Mouse (Mus musculus): ENCODE results near the gene 2010111I01Rik. TPM values are rescaled to one million over a fixed set of nuclear protein-coding genes. Genes with fewer than 3 reads are reported as not detected.

The 2010111I01Rik gene
- polyA plus RNA-seq, 1 experiment = 84.5 TPM

DNA sequence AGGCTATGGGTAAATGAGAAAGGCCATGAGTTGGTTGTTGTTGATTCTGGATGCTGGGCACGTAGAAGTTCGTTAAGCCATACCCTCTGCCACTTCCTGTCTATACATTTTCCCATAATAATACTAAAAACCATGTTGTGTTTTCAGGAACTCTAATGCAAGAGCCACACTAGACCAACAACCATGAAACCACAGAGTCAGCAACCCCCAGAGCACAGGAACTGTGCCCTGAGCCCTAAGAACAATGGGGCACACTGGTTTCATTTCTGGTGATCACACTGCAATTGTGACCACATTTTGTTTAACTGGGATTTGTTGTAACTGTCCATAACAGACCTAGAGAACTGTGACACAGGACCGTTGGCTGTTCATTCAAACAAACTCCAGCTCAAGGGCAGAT lies 12.1 kb upstream of the 2010111I01Rik start:
- Histone ChIP-seq H3K27me3 (replicated peaks; ENCODE audit: control insufficient read depth, insufficient read depth, low read length) (no peaks in the 10 kb centered on the region), H3K4me3 (ENCODE audit: insufficient read depth, low read depth, low read length) (no peak overlapping the region), H3K27ac (ENCODE audit: insufficient read depth, low read depth, low read length) (no peak overlapping the region), H3K36me3 (ENCODE audit: control insufficient read depth, insufficient read depth, low read length) (no peaks in the 10 kb centered on the region), H3K4me1 (ENCODE audit: control insufficient read depth, insufficient read depth, low read length) (no peaks in the 10 kb centered on the region)
- DNase-seq = no peak
- no peak for TF ChIP-seq CTCF (conservative IDR thresholded peaks at IDR 0.05; ENCODE audit: insufficient read depth, insufficient read length, low read depth, low read length)
- TF ChIP-seq POLR2A (IDR thresholded peaks at IDR 0.05; ENCODE audit: low read depth, low read length) = no peak
- WGBS = 87% methylated on average over 3 of the region's 3 CpGs

DNA sequence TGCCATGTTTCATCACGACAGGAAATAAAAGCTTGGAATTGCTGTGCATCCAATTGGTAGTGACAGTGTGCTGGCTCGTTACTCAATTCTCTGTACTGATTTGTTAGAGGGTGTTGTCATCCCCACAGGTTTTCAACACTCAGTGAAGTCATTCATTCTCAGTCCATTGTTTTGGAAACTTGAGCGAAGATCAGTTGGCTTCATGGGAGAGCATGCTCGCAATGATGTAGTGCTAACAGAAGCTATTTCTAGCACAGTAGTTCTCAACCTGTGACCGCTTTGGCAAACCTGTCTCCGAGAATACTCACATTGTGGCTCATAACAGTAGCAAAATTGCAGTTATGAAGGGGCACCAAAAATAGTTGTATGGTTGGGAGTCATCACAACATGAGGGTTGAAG lies 8.7 kb upstream of the 2010111I01Rik start:
- Histone ChIP-seq H3K27ac (ENCODE audit: insufficient read depth, low read depth, low read length) (no peak overlapping the region), H3K4me1 (ENCODE audit: control insufficient read depth, insufficient read depth, low read length) (no peaks in the 10 kb centered on the region)
- no peak for TF ChIP-seq POLR2A (IDR thresholded peaks at IDR 0.05; ENCODE audit: low read depth, low read length)
- TF ChIP-seq CTCF (conservative IDR thresholded peaks at IDR 0.05; ENCODE audit: insufficient read depth, insufficient read length, low read depth, low read length) = no peak

GRCm38 (mm10) chr13:62956776-62957175 lies 7.9 kb upstream of the 2010111I01Rik start:
- no peaks in the 10 kb centered on the region for H3K36me3 ChIP-seq (ENCODE audit: control insufficient read depth, insufficient read depth, low read length)
- TF ChIP-seq POLR2A (IDR thresholded peaks at IDR 0.05; ENCODE audit: low read depth, low read length) (no peak), CTCF (conservative IDR thresholded peaks at IDR 0.05; ENCODE audit: insufficient read depth, insufficient read length, low read depth, low read length) (no peak)
- WGBS = 70% methylated on average over 10 of the region's 10 CpGs
- H3K4me1 ChIP-seq (ENCODE audit: control insufficient read depth, insufficient read depth, low read length) = no peaks in the 10 kb centered on the region
- H3K27ac ChIP-seq (ENCODE audit: insufficient read depth, low read depth, low read length) = no peak overlapping the region
- H3K4me3 ChIP-seq (ENCODE audit: insufficient read depth, low read depth, low read length) = no peak overlapping the region
- DNase-seq = no peak
- H3K27me3 ChIP-seq (replicated peaks; ENCODE audit: control insufficient read depth, insufficient read depth, low read length) = no peaks in the 10 kb centered on the region

More for the DNA sequence above, 8.7 kb upstream of the 2010111I01Rik start:
- no peaks in the 10 kb centered on the region for H3K27me3 ChIP-seq (replicated peaks; ENCODE audit: control insufficient read depth, insufficient read depth, low read length)
- no peak for DNase-seq
- no peaks in the 10 kb centered on the region for H3K36me3 ChIP-seq (ENCODE audit: control insufficient read depth, insufficient read depth, low read length)
- H3K4me3 ChIP-seq (ENCODE audit: insufficient read depth, low read depth, low read length) = no peak overlapping the region
- 91% methylated on average over 6 of the region's 6 CpGs for WGBS

- TF ChIP-seq POLR2A (IDR thresholded peaks at IDR 0.05; ENCODE audit: low read depth, low read length) (no peak), CTCF (conservative IDR thresholded peaks at IDR 0.05; ENCODE audit: insufficient read depth, insufficient read length, low read depth, low read length) (no peak)
- WGBS = 92% methylated on average over 2 of the region's 2 CpGs
- Histone ChIP-seq H3K27ac (ENCODE audit: insufficient read depth, low read depth, low read length) (no peak overlapping the region), H3K4me1 (ENCODE audit: control insufficient read depth, insufficient read depth, low read length) (peaks cover 4% of the 10 kb centered on the region; the same call in 1 of the 2 replicates), H3K4me3 (ENCODE audit: insufficient read depth, low read depth, low read length) (no peak overlapping the region), H3K36me3 (ENCODE audit: control insufficient read depth, insufficient read depth, low read length) (no peaks in the 10 kb centered on the region), H3K27me3 (replicated peaks; ENCODE audit: control insufficient read depth, insufficient read depth, low read length) (no peaks in the 10 kb centered on the region)
- no peak for DNase-seq
Measured at GRCm38 (mm10) chr13:62963358-62963757, 1.3 kb upstream of the 2010111I01Rik start.

- 63% methylated on average over 12 of the region's 12 CpGs for WGBS
- TF ChIP-seq POLR2A (IDR thresholded peaks at IDR 0.05; ENCODE audit: low read depth, low read length) (no peak), CTCF (conservative IDR thresholded peaks at IDR 0.05; ENCODE audit: insufficient read depth, insufficient read length, low read depth, low read length) (no peak)
- Histone ChIP-seq H3K27ac (ENCODE audit: insufficient read depth, low read depth, low read length) (no peak overlapping the region), H3K4me3 (ENCODE audit: insufficient read depth, low read depth, low read length) (no peak overlapping the region), H3K27me3 (replicated peaks; ENCODE audit: control insufficient read depth, insufficient read depth, low read length) (no peaks in the 10 kb centered on the region), H3K4me1 (ENCODE audit: control insufficient read depth, insufficient read depth, low read length) (peaks cover 9% of the 10 kb centered on the region; the same call in 1 of the 2 replicates), H3K36me3 (ENCODE audit: control insufficient read depth, insufficient read depth, low read length) (no peaks in the 10 kb centered on the region)
- peak; percentile 72 for DNase-seq
Measured at GRCm38 (mm10) chr13:62968223-62968622, 3.5 kb downstream of the 2010111I01Rik start.

DNA sequence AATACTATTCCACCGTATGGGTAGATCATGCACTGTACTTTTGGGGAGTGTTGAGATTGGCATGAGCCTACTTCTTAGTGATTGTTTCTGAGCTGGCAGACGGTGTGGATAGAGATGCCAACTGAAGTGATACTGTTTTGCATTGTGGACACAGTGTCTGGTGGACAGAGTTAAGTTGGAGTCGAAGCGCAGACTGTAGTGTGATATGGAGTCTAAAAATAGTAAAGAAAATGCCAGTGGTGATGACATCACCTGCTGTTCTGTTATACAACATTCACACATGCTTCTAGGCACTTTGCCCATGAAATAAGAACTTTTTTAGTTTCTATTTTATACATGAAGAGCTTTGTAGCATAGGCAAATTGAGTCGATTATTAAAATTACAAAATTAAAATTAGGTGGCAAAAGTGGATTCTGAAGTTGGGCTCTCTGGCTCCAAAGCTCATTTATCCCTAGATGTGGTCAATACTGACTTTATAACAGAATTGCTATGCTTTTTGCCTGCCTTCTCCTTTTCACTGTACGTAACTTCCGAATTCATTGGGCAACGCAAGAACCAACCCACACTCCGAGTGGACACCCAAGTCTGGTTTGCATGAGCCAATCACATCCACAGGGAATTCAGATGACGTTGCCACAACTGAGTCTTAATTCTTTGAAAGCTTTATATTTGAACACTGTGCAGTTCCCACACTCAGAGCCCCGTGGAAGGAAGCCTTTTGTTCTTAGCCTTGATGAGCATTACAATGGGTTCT lies 6.0 kb downstream of the 2010111I01Rik start:
- H3K4me1 ChIP-seq (ENCODE audit: control insufficient read depth, insufficient read depth, low read length) = peaks cover 9% of the 10 kb centered on the region; the same call in 1 of the 2 replicates
- H3K27me3 ChIP-seq (replicated peaks; ENCODE audit: control insufficient read depth, insufficient read depth, low read length) = no peaks in the 10 kb centered on the region
- H3K27ac ChIP-seq (ENCODE audit: insufficient read depth, low read depth, low read length) = no peak overlapping the region
- H3K36me3 ChIP-seq (ENCODE audit: control insufficient read depth, insufficient read depth, low read length) = no peaks in the 10 kb centered on the region
- peak; percentile 14 for DNase-seq
- TF ChIP-seq CTCF (conservative IDR thresholded peaks at IDR 0.05; ENCODE audit: insufficient read depth, insufficient read length, low read depth, low read length) = no peak
- TF ChIP-seq POLR2A (IDR thresholded peaks at IDR 0.05; ENCODE audit: low read depth, low read length) = no peak
- WGBS = 84% methylated on average over 11 of the region's 11 CpGs
- H3K4me3 ChIP-seq (ENCODE audit: insufficient read depth, low read depth, low read length) = no peak overlapping the region

- Histone ChIP-seq H3K27ac (ENCODE audit: insufficient read depth, low read depth, low read length) (no peak overlapping the region), H3K4me1 (ENCODE audit: control insufficient read depth, insufficient read depth, low read length) (peaks cover 10% of the 10 kb centered on the region; the same call in 1 of the 2 replicates), H3K36me3 (ENCODE audit: control insufficient read depth, insufficient read depth, low read length) (no peaks in the 10 kb centered on the region), H3K27me3 (replicated peaks; ENCODE audit: control insufficient read depth, insufficient read depth, low read length) (no peaks in the 10 kb centered on the region), H3K4me3 (ENCODE audit: insufficient read depth, low read depth, low read length) (no peak overlapping the region)
- DNase-seq = no peak
- TF ChIP-seq CTCF (conservative IDR thresholded peaks at IDR 0.05; ENCODE audit: insufficient read depth, insufficient read length, low read depth, low read length) = no peak
- TF ChIP-seq POLR2A (IDR thresholded peaks at IDR 0.05; ENCODE audit: low read depth, low read length) = no peak
- WGBS = 87% methylated on average over 3 of the region's 3 CpGs
Measured at GRCm38 (mm10) chr13:62972403-62972802, 7.7 kb downstream of the 2010111I01Rik start.

Measured in kidney, adult 2 months (tissue).